Mouse (Mus musculus) spleen, adult 12 weeks (tissue): Measurements from ENCODE around the gene Olfr221.

ENCODE experiments used
- DNase-seq: peaks from one replicate; pipeline ENCODE4 v3.0.0; 2022; ENCODE audit warnings: low spot score

The Olfr221 gene

DNA sequence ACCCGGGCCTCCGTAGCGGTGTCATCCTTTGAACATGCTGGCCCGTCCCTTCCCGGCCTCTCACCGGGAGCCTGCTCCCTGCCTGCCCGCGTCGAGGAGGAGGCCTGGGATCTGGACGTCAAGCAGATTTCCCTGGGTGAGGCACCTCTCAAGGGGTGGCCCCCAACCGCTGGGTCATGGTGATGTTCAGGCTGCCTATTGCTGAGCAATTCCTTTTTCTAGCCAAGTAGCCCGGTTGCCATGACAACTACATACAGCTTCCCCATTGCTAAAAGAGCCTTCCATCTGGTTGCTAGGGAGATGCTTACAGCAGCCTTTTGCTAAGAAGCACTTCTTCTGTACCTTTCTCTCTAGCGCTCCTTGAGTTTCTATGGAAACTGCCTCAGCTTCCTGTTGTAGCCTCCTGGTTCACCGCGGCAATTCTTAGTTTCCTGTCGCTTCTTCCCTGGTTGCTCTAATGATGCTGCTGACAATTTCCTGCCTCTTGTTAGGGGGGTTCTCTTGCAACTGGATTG, 38.2 kb downstream of the Olfr221 start:
- DNase-seq = no peak

DNA sequence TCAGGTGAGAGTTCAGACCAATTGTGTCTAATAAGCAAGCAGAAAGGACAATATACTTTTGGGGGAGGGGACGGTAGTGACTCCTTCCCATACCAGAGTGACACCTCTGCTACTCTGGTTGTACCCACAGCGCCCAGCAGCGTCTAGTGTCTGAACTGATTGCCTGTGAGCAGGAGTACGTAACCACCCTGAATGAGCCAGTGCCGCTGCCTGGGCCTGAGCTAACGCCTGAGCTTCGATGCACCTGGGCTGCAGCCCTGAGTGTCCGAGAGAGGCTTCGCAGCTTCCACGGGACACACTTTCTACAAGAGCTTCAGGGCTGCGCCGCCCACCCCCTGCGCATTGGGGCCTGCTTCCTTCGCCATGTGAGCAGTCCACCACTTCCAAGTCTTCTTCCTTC, 44.8 kb downstream of the Olfr221 start:
- DNase-seq = no peak

DNA sequence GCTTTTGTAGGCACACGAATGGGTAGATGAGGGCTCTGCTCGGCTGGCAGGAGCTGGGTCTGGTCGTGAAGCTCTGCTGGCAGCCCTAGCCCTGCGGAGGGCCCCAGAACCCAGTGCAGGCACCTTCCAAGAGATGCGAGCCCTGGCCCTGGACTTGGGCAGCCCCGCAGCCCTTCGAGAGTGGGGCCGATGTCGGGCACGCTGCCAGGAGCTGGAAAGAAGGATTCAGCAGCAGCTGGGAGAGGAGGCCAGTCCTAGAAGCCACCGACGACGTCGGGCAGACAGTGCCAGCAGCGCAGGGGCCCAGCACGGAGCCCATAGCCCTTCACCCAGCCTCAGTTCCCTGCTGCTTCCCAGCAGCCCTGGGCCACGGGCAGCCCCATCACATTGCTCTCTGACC, 45.4 kb downstream of the Olfr221 start:
- DNase-seq = no peak

DNA sequence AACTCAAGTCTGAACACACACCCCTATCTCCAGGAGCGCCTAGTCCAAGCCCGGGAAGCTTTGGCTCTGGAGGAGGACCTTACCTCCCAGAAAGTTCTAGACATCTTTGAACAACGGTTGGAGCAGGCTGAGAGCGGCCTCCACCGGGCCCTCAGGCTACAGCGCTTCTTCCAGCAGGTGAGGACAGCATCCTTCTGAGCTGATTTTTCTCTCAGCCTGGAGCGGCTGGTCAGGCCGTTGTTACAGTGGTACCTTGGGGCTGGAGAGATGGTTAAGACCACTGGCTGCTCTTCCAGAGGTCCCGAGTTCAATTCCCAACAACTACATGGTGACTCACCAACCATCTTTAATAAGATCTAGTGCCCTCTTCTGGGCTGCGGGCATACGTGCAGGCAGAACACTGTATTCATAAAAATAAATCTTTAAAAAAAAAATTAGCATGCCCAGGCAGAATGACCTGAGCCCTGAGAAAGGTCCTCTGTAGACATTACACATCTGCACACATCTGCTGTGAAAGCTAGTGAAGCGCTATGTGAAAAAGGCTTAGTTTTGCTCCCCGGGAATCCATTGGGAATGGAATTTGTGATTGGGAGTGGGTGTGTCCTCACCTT, 45.9 kb downstream of the Olfr221 start:
- DNase-seq = no peak

DNA sequence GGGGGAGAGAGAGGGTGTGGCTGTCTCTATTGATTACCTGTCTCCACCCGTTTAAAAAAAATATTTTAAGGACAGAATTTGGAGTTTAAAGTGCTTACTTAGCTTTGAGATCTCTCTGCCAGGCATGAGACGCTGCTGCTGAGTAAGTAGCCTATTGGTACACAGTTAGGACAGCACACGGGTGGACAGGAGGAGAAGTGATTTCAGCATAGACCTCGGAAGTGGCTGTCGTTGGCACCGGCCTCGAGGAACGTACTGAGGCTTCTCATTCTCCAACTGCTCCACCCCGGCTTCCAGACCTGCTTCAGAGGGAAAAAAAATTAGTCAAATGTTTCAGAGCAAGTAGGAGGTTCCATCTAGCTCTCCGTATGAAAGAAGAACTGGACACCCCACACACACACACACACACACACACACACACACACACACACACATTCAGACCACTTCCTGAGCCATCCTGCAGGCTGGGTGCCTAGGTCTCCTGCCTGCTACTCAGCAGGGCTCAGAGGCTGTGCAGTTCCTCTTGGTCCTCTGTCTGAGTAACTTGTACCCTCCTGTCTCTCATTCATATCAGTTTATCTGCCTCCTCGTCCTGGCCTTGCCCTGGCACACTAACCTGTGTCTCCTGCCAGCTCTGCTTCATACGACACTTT, 46.9 kb downstream of the Olfr221 start:
- no peak for DNase-seq

DNA sequence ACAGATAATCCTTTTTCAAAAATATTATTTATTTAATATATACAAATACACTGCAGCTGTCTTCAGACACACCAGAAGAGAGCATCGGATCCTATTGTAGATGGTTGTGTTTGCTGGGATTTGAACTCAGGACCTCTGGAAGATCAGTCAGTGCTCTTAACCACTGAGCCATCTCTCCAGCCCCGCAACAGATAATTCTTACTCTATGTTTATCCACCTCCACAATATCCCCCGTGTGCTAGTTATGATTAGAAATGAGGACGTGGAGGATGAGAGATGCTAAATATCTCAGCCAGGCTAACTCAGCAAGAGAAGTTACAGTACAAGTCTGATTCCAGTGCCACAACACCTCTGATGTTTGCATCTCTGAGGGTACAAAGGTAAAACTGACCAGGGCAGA, 47.8 kb downstream of the Olfr221 start:
- no peak for DNase-seq

DNA sequence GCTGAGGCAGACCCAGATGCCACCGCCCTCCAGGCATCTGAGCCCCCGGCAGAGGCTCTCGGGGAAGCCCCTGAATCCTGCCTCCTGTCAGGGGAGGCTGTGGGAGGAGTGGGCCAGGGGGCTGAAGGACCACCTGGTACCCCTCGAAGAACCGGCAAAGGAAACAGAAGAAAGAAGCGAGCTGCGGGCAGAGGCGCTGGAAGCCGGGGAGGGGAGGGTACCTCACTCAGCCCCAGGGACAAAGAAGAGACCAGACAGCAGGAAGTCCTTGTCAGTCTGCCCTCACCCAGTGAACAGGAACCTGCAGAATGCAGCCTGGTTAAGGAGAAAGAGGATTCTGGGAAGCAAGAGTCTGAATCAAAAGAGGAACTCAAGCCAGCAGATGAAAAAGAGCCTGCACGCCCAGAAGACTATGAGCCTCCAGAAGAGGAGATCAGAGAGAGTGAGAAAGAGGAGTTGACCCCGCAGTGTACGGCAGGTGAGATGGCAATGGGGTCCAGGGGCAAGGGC, 52.7 kb downstream of the Olfr221 start:
- no peak for DNase-seq

DNA sequence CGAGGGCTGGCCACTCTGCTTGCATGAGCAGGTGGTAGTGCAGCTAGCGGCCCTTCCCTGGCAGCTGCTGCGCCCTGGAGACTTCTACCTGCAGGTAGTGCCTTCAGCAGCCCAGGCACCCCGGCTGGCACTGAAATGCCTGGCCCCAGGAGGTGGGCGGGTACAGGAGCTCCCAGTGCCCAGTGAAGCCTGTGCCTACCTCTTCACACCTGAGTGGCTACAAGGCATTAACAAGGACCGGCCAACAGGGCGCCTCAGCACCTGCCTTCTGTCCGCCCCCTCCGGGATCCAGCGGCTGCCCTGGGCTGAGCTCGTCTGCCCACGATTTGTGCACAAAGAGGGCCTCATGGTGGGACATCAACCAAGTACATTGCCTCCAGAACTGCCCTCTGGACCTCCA, 53.5 kb downstream of the Olfr221 start:
- DNase-seq = no peak

DNA sequence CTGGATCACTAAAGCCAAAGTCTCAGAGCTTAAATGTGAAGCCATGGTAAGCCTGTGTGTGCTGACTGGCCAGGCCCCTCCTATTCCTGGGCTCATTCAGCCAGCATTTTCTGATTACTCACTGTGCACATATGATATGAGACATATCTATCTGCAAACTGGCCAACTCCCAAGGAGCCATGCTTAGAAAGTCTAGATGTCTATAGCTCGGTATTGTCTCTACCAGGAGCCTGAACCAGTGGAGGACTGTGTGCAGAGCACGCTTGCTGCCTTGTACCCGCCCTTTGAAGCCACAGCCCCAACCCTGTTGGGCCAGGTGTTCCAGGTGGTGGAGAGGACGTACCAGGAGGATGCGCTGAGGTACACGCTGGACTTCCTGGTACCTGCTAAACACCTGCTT, 55.1 kb downstream of the Olfr221 start:
- DNase-seq = no peak

DNA sequence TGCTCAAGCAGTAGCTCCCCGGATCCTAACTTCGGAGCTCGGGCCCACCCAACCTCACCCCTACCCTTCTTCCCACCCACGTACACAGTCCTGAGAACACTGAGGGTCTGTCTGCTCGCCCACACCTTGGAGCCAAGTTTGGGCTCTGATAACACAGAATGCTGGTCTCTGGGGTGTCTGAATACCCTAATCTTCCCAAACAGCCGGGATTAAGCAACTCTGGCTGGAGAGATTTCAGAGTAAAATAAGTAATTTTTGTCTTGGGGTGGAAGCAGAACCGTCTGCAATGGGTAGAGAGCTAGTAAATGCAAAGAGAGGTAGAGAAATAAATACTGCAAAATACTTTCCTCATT, 56.1 kb downstream of the Olfr221 start:
- DNase-seq = no peak

DNA sequence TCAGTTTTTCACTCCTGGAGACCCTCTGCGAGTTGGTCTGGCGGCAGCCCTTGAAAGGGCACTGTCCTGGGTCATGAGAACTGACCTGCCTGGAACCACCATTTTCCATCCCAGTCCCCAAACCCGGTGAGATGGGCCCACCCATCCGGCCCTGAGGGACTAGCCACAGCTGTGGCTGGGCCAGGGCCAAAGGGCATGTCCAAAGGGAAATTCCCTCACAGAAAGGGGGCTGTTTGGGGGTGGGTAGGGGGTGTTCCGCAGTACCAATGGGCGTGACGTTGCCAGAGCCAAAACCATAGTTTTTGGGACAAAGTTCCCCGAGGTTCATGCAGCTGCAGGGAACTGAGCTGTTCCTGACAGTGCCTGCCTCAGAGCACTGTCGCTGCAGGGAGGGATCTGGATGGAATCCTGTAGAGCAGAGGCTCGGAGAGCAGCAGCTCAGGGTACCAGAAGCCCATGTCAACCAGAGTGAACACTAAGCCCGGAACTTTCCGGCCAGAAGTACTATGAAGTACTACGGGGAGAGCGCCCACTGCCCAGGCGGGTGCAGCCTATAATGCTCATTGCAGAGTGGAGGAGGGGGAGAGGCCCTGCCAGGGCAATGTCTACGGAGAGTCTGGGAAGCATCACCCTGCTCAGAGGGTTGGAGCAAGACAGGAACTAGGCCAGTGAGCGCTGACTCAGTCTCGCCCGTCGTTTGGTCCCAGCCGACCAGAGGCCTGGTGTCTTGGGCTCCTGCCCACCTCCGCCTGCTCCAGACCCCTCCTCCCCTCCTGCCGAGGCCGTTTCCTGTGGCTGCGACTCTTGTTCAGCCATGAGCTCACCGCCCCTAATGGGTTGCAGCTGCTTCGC, 56.7 kb downstream of the Olfr221 start:
- DNase-seq = no peak

DNA sequence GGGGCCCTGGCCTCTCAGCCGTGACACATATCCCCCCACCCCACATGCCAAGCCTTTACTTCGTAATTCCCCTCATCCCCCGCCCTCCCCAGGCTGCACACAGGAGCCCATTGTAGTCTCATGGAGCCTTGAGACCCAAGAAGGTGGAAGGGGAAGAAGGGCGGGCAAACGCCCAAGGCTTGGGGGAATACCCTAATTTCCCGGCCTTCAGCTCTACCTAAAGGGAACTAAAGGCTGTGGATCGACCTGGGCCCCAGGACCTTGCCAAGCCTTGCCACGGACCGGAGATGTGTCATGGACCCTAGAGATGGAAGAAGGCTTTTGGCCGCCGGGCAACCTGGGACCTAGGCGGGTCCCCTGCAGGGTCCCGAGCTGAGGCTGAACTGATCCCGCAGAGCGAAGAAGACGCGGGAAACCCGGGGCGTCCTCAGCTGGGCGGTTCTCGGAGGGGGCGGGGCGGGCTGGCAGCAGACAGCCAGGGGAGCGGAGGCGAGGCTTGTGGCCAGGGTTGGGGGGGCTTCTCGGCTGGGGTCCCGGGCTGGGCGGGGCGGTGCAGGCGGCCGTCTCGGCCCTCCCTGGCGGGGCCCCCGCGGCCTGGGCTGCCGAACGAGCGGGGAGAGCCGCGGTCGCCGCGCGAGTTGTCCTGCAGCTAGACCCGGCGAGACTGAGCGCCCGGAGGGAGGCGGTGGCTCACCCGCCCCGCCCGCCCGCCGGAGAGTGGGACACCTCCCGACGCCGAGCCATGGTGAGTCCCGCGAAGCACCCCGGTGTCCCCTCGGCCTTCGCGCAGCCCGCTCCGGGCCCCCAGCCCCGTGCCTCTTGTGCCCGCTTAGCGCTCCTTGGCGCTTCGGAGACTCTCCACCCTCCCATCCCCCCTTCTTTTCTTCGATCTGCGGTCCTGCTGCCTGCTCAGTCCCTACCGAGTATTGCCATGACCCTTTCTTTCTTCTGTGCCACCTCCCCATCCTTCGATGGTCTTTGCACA, 57.7 kb downstream of the Olfr221 start, which contains the start of gene Arhgef40:
Gene Arhgef40, plus strand, starts transcription at position 473 of the 985 bp plus-strand sequence.
- peak; percentile 66 for DNase-seq
